Mouse (Mus musculus) cerebellum, postnatal 36 days (tissue): ENCODE measurements around the gene Trim34a.
"Not testable (repeated sequence)": the region's sequence is repeated elsewhere in the genome, so short reads cannot be mapped to it uniquely, and the experiment has no call there.

Source experiments
- DNase-seq, 2 experiments: peaks; one replicate each; pipeline ENCODE4 v3.0.0; 2021 to 2022; ENCODE audit warnings: mixed read lengths in 2 of 2

Trim34a gene

DNA sequence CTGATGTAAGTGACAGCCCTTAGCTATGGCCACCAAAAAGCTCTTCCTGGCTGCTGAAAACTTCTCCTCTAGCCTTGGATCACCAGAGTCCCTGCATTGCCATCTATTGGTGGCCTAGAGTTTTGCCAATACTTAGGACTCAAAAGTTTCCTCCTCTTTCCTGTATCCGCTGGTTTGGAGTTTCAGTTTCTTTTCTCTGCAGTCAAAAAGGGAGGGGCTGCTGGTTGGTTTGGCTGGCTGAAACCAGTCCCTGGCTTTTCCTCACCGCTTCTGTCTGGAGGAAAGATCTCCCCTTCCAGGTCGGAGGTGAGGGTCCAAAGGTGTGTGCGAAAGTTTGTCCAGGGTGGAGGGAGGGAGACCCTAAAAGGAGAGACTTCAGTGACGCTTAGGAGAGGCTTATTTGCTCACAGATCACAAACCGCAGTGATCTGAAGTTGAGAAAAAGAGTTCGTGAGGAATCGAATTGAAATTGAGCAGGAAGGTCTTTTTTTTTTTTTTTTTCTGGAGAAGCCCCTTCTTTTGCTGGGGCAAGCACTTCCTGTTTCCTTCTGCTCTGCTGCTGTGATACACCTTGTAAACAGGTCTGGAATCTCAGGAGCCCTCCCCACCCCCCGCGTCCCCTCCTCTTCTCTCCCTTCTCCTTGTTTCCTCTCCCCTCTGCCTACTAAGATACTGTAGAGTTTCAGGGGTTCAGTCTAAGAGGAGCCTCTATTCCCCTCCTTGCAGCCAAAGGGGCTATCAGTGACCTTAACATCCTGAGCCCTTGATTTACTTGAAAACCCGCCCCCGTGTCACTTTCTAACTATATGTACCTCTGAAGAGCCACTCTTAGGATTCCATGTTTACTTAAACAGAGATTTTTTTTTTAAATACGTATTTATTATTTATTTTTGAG, at the start of gene Trim34a:
TSS of gene Trim34a (plus strand) at position 171 of the 895 bp plus-strand sequence.
- no peak for DNase-seq

DNA sequence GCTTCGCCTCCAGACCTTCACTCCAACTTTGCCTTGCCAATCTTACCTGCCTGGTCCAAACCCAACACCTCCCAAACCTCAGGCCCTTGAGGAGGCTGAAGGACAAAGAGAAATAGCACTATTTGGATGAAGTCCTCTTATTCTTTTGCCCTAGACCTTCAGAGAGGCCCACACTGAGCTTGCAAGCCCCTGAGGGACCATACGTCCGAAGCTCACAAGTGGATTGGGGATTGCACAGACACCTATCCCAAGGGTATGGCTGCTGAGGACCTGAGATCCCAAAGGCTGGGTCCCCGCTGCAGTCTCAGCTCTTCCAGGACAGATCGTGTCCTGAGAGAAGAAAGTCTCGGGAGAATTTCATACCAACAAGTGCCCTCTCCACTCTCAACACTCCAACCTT, 48.4 kb upstream of the Trim34a start, which contains the start of gene Olfr649:
TSS of gene Olfr649 (minus strand) at position 101 of the 400 bp plus-strand sequence.
- DNase-seq = no peak

DNA sequence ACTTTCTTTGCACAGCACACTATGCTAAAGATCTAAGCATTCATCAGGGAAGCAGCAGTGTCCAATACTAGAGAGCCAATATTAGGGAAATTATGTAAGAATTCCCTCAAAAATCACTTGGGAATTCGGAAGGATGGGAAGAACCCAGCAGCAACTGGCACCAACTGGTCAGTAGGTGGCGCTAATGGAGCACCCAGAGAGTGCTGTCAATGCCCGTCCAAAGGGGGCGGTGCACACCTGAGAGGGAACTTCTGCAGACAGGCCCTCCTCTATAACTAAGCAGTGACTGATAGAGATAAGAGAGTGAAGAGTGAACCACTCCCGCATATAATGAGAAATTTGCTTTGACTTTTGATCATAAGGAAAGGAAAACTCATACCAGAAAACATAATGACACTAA, 44.4 kb upstream of the Trim34a start:
- DNase-seq = peak; percentile 4 to 6

DNA sequence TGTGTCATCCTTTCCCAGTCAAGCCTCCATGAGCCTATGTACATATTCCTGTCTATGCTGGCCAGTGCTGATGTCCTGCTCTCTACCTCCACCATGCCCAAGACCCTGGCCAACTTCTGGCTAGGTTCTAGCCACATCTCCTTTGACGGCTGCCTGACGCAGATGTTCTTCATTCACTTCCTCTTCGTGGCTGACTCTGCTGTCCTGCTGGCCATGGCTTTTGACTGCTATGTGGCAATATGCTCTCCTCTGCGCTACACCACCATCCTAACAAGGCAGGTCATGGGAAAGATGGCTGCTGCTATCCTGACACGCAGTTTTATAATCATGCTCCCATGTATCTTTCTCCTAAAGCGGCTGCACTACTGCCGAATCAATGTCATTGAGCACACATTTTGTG, 38.1 kb upstream of the Trim34a start:
- DNase-seq = no peak

DNA sequence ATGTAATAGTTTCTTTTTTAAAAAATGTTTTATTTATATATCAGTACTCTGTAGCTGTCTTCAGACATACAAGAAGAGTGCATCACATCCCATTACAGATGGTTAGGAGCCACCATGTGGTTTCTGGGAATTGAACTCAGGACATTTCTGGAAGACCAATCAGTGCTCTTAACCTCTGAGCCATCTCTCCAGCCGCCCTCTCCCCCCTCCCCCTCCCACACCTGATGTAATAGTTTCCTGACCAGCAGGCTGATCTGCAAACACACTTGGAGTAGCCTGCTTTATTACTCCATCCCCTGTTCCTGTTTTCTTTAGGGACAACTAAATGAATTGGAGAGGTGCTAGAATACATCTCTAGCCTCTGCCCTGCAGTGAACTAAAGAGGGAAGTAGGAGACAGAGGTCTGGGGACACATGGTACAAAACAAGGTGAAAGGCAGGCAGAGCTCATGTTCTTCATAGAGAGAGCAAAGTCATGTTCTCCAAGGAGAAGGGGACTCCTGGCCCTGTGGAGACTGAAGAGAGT, 28.2 kb upstream of the Trim34a start:
- no peak for DNase-seq

DNA sequence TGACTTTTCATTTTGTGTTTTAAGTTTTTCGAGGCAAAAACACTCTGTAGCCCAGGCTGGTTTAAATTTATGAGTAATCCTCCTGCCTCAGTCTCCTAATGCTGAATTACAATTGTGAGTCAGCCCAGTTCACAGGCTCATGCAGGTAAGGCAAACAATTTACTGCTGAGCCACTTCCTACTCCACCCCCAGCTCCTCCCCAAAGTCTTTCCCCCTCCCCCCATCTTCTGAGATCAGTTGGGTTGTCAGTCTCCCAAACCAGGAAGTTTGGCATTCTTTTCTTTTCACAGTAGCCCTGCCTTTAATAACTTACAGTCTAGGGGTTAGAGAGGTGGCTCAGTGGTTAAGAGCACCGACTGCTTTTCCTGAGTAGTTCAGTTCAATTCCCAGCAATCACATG, 26.4 kb upstream of the Trim34a start:
- no peak for DNase-seq

DNA sequence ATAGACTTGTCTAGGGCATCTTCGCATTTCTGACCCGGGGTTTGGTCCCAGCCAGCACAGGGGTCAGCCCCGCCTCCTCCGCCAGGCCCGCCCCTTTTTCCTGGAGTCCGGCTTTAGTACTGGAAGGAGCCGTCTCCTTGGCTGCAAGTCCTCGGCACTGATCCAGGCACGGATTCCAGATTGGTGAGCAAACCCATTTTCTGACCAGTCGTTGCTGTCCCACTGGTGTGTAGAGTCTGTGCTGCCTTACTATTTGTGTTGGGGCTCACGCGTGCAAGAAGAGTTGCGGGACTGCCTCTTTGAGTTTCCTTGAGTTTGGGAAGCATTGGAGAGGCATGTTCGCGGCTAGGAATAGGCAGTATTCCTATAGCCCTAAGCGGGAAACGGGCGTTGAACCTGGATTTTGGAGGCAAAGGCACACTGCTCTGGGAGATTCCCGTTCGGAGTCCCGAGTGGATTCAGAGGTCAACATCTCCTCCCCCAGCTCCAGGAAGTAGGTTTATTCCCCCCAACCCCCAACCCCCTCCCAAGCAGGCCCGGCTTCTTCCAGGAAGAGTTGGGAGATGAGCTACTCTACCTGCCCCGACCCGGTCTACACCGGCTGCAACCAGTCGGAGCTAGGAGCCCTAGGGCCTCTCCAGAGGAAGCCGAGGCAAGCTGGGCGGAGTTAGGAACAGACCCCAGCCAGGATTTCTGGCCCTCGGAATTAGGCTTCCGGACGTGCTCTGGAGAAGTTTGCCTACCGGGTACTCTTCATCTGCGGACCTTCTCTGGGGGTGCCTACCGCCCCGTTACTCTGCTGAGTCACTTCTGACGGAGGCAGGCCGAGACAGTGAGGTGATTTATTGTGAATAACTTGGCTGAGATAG, 25.3 kb upstream of the Trim34a start, which contains the start of gene Trim6:
TSS of gene Trim6 (plus strand) at position 93 of the 869 bp plus-strand sequence.
- DNase-seq = peak; percentile 2 to 6

DNA sequence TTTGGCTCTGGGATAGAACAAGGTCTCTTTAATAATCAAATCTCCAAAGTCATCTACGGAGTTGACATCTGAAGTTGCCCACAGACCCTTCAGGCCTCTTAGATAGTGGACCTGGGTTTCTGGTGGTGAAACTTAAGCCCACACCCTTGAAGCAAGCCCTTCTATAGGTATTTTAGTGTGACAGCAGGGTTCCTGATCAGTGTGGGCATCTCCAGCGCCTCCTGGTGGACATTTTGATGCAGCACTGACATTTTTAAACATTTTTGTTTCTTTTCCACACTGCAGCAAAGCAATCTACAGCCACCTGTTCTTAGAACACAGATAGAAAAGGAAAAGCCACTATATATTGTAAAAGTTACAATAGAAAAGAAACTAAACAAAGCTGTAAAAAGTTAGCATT, 13.1 kb upstream of the Trim34a start:
- DNase-seq = no peak

DNA sequence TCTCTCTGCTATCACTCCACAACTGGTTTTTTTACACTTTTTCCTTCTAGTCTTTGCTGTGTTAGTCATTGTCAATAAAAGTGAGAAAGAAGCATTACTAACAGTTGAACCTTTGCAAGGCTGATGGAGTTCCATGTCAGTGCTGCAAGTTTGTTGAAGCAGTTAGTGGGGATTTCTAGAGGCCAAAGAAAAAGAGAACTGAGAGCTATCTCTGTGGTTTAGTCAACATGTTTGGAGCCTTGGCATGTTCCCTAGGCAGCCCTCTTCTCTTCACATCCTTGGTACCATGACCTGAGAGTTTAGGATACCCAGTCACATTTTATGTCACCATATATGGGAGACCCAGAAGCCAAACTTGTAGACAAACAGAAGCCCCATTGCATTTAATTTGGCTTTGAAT, 3.4 kb upstream of the Trim34a start:
- DNase-seq = no peak

DNA sequence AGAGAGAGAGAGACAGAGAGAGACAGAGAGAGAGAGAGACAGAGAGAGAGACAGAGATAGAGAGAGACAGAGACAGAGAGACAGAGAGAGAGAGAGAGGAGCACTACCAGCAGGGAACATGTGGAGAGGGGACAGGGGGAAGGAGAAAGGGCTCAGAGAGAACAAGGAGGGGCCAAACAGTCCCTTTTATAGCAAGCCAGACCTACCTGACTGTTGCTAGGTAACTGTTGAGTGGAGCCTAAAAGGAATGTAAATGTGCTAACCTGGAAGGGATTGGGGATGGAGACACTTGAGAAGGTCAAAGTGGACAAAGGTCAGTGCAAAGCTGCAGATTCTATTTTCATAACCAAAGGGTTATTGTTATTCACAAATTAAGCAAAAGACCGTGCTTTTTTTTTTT, 641 bp upstream of the Trim34a start:
- no peak for DNase-seq

DNA sequence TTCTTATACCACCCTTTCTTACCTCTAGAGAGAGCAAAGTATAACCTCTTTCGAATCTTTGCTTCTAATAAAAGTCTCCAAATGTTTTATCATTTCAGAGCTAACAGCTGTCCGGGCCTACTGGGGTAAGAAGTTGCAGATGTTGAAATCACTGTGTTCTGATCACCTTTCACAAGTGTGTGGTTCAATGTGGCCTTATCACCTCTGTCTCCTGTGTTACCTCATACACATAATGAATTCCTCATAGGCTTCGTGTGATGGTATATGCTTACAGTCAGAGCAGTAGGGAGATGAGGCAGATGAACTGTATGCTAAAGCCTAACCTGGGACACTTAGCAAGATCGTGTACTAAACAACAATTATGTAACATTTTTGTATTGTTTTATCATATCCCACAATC, 16.1 kb downstream of the Trim34a start:
- not testable (repeated sequence) for DNase-seq

DNA sequence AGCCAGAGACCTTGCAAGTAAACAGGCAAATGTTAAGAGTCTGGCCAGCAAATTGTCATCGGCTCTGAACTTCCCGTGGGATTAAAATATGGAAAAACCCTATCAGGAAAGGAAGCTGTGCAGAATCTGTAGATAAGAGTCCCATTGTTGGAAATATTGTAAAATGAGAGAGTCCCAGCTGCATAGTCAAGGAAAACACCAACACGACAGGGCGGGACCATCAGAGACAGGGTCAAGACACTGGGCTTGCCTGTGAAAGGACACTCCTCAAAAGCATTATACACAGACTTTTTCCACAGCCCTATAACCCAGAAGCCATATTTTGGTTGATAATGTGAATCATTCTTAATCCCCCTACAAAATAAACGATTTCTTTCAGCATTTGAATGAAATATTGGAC, 21.1 kb downstream of the Trim34a start:
- not testable (repeated sequence) for DNase-seq

DNA sequence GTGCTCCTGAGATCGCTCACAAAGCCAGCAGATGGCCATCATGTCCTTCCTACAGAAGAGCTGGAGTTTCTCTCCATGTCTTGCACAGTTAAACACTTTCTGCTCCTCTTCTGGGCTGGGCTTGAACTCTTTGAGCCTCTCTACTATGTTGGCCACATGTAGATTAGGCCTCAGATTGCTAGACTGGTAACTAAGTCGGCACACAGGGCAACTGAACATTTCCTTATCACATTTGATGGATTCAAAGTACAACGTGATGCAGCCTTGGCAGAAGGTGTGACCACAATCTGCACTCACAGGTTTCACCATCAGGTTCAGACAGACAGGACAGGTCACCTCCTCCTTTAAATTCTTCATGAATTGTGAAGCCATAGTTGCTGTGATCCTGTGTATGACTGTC, 35.1 kb downstream of the Trim34a start:
- not testable (repeated sequence) for DNase-seq

DNA sequence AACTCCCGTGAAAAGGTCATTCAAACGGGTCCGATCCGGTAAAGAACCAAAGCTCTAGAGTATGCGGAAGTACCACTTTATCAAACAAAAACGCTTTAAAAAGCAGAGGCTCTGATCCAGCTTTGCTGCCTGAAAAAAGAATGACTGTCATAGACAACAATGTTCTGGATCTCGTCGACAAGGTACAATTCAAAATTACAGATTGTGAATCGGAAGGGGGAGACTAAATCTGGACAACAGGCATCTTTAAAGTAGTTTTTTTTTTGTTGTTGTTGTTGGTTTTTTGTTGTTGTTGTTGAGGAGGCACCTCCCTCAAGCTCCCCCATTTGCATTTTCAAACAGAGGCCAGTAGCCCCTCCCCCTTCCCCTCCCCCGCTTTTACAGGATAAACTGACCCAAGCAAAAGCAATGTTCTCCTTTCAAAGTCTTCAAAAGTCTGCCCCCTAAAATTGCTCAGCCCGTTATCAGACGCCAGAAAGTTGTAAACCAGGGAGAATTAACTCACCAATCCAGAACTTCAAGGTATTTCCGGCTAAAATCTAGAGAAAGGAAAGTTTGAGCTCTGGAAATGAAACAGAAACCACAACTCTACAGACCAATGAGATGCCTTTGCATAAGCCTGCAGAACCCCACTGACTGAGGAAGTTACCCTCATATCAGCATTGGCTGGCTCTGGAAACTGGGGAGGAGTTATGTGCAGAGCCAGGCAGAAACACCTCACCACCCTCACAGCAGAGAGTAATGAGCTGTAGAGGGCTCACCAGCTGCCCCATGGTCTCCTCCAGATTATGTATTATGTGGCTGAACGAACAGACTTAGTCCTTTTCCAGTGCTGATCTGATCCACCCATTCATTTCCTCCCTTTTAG, 43.6 kb downstream of the Trim34a start, which contains the start of gene Trim5:
TSS of gene Trim5 (minus strand) at position 519 of the 868 bp plus-strand sequence.
- DNase-seq = not testable (repeated sequence)

DNA sequence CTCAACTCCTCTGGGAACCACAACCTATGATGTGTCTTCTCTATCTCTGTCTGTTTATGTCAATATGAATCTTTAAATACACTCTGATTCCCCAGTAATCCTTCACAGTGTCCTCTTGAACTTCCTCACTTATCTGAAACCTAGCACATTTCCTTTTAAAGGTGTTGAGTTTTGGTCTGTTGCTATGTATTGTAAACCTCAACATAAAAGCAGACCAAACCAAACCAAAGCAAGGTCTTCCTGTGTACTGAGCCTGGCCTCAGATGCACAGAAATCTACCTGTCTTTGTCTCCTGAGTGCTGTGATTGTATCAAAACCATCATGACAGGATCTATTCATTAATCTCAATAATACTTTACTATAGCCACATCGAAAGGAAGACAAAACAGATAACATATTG, 46.4 kb downstream of the Trim34a start:
- DNase-seq = no peak

DNA sequence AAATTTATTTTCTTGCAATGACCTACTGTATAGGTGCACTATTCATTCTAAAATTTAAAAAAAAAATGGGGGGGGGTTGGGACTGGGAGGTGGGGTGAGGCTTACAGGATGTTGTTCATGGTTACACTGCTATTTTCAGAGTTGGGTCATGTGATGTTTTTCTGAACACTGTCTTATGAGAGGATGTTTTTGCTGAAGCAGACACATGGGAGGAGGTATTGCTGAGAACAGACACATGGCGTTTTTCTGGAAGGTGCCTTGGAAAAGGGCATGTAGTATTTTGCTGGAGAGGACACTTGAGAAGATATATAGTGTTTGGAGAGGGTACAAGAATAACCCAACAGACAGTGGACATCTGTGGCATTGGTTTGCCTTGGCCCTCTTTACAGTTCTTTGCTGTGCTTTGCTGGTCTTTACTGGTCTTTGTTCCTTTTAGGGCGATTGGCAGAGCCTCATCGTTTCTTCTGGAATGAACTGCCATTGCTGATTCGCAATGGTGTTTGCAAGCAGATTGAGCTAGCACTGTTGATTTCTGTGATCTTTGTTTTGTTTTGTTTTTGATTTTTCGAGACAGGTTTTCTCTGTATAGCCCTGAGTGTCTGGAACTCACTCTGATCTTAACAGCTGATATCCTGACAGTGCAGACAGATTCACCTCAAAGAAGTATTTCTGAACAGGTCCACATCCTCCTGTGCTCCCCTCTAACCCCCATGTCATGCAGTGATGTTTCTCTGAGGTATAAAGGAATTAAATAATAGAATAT, 47.6 kb downstream of the Trim34a start:
- DNase-seq = no peak
